Mouse (Mus musculus) brain, embryonic 14.5 days (tissue): Measurements from ENCODE around the gene Kncn. TPM values are rescaled to one million over a fixed set of nuclear protein-coding genes. Genes with fewer than 3 reads are reported as not detected.
A peak's percentile ranks its signal among the peaks of the same experiment; 100 is the strongest.

Source experiments
- DNase-seq: peaks from one replicate; pipeline ENCODE4 v3.0.0-alpha.2; 2011; ENCODE audit warnings: low read depth
- CTCF ChIP-seq: fragments of 200-500 bp; IDR thresholded peaks from 2 replicates; pipeline ENCODE4 v1.5.1; 2012; ENCODE audit warnings: inconsistent platforms, mild to moderate bottlenecking, moderate library complexity, borderline replicate concordance; ENCODE audit not compliant: insufficient read depth, insufficient read length; ENCODE audit errors: extremely low read depth
- POLR2A ChIP-seq: fragments of 200-500 bp; IDR thresholded peaks from 2 replicates; pipeline ENCODE4 v1.6.1; 2012; ENCODE audit warnings: mild to moderate bottlenecking, inconsistent platforms, borderline replicate concordance; ENCODE audit not compliant: poor library complexity, insufficient read depth, insufficient read length, severe bottlenecking; ENCODE audit errors: extremely low read depth
- polyA plus RNA-seq: library from polyadenylated mRNA; depleted of rRNA; stranded (reverse); fragments of >200 nt; gene quantifications from 2 replicates; pipeline ENCODE4 v1.2.3, GENCODE M21; 2012; rRNA removed

Kncn gene
- 0.10 and 0.18 TPM in 2 replicates for polyA plus RNA-seq

DNA sequence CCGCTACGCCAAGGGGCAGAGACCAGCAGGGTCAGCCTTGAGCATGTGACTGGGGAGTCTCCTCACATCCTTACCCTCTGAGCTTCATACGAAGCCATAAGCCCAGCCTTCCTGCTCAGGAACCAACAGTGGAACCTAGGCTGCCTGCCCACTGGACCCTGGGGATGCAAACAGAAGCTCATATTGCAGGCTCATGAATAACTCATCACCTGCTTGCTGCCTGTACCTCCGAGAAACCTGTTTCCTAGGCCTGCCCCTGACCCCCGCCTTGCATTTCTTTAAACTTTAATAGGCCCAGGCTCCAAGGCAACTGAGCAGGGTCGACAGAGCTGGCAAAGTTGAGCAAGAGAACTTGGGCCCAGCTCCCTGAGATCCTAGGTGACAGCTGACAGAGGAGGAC is at the start of gene Kncn:
Gene Kncn, plus strand, starts transcription at position 379 of the 400 bp plus-strand sequence.
- DNase-seq = no peak
- TF ChIP-seq CTCF (no peak), POLR2A (no peak)

- TF ChIP-seq POLR2A = no peak
- no peak for TF ChIP-seq CTCF
Observed at GRCm38 (mm10) chr4:115835576-115835975, 48.6 kb upstream of the Kncn start.

GRCm38 (mm10) chr4:115838196-115838595 is 46.0 kb upstream of the Kncn start:
- no peak for TF ChIP-seq POLR2A
- no peak for TF ChIP-seq CTCF
- DNase-seq = no peak

More at GRCm38 (mm10) chr4:115835576-115835975, 48.6 kb upstream of the Kncn start:
- no peak for DNase-seq

- DNase-seq = peak; percentile 97
- no peak for TF ChIP-seq CTCF
- TF ChIP-seq POLR2A = no peak
Observed at GRCm38 (mm10) chr4:115838696-115839641, 45.2 kb upstream of the Kncn start, which contains the start of gene Mknk1. Mknk1 (plus strand) TSS chr4:115839198.

GRCm38 (mm10) chr4:115839956-115840355 is 44.2 kb upstream of the Kncn start:
- TF ChIP-seq CTCF (no peak), POLR2A (no peak)
- no peak for DNase-seq

DNA sequence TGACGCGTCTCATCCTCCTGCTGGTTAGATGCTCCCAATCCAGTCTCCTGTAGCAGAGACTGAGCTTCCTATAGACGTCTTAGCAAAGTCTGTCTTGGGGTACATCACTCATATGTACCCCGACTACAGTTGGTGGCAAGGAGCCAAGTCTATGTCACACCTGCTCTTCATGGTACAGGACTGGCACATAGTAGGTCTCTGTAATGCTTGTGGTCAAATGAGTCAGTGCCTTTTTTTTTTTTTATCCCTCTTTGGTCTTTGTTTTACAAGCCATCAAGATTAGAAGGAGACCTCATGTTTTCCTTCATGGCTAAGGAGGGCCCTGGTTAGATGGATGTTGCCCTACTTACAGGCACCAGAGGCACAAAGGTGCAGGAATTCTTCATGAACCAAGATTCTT is 43.4 kb upstream of the Kncn start:
- TF ChIP-seq POLR2A (no peak), CTCF (no peak)
- no peak for DNase-seq

DNA sequence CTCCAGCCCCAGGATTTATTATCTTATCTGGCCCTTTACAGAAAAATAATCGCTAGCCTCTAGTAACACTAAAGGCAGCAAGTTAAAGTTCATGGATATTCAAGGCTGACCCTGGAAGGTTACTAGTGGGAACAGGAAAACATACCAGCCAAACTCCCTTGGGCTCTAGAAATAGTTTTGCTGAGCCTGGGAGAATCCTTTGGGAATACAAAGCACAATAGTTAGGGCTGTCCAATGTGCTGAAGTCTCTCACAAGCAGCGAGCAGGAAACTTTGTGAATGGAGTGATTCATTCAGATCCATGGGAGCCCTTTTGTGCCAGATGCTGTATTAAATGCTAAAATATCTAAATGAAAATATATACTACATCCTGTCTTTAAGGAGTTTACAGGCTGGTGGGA is 37.5 kb upstream of the Kncn start:
- DNase-seq = no peak
- no peak for TF ChIP-seq POLR2A

DNA sequence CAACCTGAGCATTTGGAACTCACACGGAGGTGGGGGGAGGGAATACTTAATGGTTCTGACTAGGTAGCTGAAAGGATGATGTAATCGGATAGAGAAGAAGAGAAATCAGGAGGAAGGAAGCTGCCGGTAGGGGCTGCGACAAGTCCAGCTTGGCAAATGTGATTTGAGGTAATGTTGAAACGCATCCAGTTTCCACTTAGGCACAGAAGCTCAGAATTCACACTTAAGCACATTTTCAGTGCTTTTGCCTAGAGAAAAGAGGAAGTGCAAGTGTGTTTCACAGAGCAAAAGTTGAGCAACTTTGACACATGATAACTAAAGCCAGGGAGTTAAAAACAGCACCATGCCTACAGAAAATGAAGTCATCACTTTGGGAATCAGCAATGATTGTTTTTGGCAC is 36.8 kb upstream of the Kncn start:
- DNase-seq = peak; percentile 63
- TF ChIP-seq CTCF (peak; percentile 6; the same call in 1 of the 2 replicates), POLR2A (no peak)

GRCm38 (mm10) chr4:115848083-115848482 is 36.1 kb upstream of the Kncn start:
- no peak for DNase-seq
- TF ChIP-seq POLR2A = no peak
- no peak for TF ChIP-seq CTCF

DNA sequence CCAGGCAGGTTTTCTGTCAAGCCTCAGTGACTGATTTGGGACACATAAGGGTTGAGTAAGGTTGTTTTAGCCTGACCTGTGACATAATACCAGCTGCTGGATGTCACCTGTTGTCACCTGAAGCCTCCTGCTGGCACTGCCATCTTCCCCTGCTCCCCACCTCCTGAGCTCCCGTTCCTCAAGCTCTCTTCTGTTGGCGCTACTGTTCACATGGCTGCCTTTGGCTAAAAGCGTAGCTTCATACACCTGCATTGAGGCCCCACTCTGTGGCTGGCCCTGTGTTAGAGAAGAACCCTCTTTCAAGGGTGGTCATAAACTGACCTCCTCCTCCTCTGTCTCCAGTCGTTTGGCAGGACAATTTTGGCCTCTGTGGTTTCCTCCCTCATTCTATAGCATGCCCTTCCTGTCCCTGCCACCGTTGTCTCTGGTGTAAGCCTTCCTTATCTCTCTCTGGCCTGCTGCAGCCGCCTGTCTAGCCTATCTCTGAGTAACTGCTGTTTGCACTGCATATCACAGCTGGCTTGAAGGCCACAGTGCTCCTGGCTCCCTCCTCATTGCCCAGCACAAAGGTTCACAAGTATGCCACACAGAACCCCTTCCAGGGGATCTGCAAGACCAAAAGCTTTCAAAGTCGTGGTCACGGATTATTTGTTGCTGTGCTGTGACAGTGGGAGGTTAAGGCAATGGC is 35.1 kb upstream of the Kncn start:
- DNase-seq = no peak
- TF ChIP-seq CTCF = no peak
- TF ChIP-seq POLR2A = no peak

- DNase-seq = no peak
- TF ChIP-seq POLR2A = no peak
- TF ChIP-seq CTCF = no peak
Observed at GRCm38 (mm10) chr4:115850111-115850510, 34.1 kb upstream of the Kncn start.

DNA sequence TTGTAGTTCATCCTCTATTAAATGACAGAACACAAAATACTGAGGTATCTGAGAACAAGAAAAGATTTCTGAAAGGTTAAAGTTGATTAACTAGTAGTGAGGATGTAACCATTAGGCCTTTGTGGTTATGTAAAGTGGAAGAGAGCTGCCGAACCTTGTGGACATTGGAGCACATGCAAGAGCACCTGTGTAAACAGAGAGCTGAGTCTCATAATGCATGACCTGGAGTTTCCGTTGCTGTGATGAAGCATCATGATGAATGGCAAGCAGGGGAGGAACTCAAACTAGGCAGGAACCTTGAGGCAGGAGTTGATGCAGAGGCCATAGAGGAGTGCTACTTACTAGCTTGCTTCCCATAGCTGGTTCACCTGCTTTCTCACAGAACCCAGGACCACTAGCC is 33.6 kb upstream of the Kncn start:
- DNase-seq = no peak
- TF ChIP-seq POLR2A (no peak), CTCF (no peak)

DNA sequence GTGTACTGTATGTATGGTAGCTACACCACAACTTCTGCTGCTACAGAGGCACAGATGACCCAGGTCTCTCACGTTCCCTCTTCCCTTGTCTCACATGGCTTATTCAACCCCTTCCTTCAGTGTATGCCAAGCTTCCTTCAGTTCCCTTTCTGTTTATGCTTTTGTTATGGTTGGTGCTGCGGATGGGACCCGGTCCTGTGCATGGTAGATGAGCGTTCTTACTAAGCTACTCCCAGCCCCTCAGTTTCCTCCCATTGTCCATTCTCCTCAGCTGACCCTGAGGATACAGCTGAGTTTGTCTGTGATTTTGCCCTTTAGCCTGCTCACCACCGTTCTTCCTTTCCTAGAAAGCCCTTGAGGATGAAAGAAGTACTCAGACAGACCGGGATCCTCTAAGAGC is 32.6 kb upstream of the Kncn start:
- TF ChIP-seq CTCF (no peak), POLR2A (no peak)
- DNase-seq = no peak
